Mouse (Mus musculus) urinary bladder, postnatal 36 days (tissue): ENCODE data around the gene Ripply2.

Experiments
- DNase-seq, 2 experiments: peaks; one replicate each; pipeline ENCODE4 v3.0.0; 2022; ENCODE audit warnings: low spot score in 2 of 2, mixed read lengths in 1 of 2

Ripply2 gene

GRCm38 (mm10) chr9:87025764-87026163 is 10.4 kb downstream of the Ripply2 start:
- DNase-seq: no peak

GRCm38 (mm10) chr9:87027423-87028084 is 12.2 kb downstream of the Ripply2 start:
- DNase-seq: peak; percentile 37 to 42

DNA sequence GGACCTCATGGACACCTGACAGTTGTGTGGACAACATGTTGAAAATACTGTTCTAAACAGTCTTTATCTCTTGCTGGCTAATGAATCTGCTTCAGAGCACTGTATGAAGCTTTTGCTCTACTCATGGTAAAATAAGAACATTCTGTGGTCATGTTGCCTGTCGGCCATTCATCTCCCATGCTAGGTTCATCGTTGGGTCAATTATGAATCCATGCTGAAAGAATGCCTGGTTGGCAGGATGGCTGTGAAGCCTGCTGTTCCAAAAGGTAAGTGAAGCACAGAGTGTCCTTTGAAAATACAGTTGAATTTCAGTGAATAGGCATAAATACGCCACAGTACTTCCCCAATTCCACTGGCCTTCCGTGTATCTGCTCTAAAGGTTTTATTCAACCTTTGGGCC is 16.9 kb downstream of the Ripply2 start:
- DNase-seq: no peak

GRCm38 (mm10) chr9:87034831-87035580 is 19.7 kb downstream of the Ripply2 start:
- DNase-seq: no peak

DNA sequence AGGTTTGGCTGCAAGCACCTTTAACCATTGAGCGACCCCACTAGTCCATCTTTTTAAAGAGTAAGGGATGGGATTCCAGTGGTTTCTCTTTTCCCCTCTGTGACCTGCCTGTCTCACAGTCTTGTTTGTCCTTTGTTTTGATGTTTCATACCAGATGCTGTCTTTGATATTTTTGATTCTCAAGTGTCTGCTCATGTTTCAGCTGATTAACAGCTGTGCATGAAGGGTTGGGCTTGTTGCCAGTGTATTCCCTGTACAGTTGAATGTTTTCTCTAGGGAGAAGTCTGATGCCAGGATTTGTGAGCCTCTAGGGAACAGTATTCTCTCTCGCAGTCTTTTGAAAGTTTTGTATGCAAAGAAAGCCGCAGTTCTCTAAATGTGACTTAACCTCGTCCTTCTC is 34.1 kb downstream of the Ripply2 start:
- no peak for DNase-seq

DNA sequence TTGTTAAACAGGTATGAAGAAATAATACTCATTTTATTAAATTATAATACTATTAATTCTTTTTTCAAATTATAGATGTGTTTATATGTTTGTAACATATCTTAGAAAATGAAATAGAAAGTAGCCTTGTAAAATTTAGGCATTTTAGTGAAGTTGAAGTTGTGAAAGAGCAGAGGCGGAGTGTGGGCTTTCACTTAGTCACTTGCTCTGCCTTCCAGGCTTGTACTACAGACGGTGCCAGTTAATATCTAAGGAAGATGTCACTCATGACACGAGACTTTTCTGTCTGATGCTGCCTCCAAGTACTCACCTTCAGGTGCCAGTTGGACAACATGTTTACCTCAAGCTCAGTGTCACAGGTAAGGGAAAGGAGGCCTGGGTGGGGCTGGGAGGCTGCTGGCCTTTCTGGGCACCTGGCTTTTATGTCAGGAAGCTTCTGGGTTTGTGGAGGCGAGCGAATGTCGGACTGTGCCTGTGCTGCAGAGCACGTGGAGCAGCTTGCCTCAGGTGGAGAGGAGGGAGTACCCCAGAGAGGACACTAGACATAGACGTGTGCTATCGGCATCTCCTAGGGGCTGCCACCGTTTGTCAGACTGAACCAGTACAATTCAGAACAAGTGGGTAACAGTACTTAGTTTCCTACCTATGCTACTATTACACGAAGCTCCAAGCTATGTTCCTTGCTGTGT is 40.4 kb downstream of the Ripply2 start:
- DNase-seq: no peak

DNA sequence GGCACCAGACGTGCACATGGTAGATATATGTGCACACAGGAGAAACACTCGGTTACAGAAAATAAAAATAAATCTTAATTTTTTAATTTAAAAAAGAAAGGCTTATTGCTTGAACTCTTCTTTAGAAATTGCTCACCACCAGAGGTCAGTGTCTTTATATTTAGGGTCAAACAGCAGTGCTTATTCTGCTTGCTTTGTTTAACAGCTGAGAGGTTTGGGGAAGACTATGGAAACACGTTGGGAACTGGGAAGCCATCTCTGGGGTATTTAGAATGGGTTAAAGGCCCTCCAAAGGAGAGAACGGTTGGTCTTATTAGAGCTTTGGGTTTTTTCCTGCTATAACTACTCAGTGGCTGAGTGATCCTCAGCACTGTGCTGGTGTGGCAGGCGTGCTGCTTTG is 47.0 kb downstream of the Ripply2 start:
- DNase-seq: no peak

DNA sequence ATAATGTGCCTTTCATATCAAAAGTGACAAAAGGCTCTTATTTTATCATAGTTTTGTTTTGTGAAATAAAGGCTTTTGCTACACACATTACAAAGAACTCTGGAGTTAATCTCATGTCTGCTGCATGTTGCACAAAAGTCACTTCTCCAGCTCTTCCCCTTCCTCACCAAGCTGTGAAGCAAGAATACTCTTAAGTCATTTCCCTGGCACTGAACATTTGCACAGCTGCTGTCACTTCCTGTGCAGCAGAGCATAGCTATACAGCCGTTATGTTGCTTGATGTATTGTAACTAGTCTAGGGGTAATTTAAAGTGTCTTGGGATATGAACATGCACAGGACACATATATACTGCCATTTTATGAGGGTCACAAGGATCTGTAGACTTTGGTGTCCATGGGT is 52.8 kb downstream of the Ripply2 start:
- no peak for DNase-seq
